Mouse (Mus musculus) spleen, adult 2 months (tissue): ENCODE data around the gene Ubc. TPM values are rescaled to one million over a fixed set of nuclear protein-coding genes. Genes with fewer than 3 reads are reported as not detected.
"Not testable (repeated sequence)": the region's sequence is repeated elsewhere in the genome, so short reads cannot be mapped to it uniquely, and the experiment has no call there.

ENCODE experiments used
- DNase-seq, 2 experiments: peaks; one replicate each; pipeline versions ENCODE4 v3.0.0 to v3.0.0-alpha.2; 2012 to 2021; ENCODE audit warnings: low spot score in 2 of 2, low read depth in 1 of 2
- H3K27ac ChIP-seq: fragments of 200-500 bp; 2 replicates; pipeline ENCODE4 v1.5.1; 2012; ENCODE audit warnings: low read length, inconsistent platforms; ENCODE audit not compliant: insufficient read depth
- H3K27me3 ChIP-seq: fragments of 200-500 bp; 2 replicates; pipeline ENCODE4 v1.6.1; 2012; ENCODE audit warnings: mild to moderate bottlenecking, moderate library complexity, low read length, inconsistent platforms; ENCODE audit not compliant: control insufficient read depth, insufficient read depth
- H3K36me3 ChIP-seq: fragments of 200-500 bp; 2 replicates; pipeline ENCODE4 v1.6.1; 2012; ENCODE audit warnings: mild to moderate bottlenecking, low read length, inconsistent platforms; ENCODE audit not compliant: control insufficient read depth, insufficient read depth
- H3K4me1 ChIP-seq: fragments of 200-500 bp; 2 replicates; pipeline ENCODE4 v1.6.1; 2011; ENCODE audit warnings: inconsistent platforms; ENCODE audit not compliant: control insufficient read depth, insufficient read depth, insufficient read length
- H3K4me3 ChIP-seq: fragments of 200-500 bp; 2 replicates; pipeline ENCODE4 v1.5.1; 2011; ENCODE audit warnings: mild to moderate bottlenecking, inconsistent platforms; ENCODE audit not compliant: insufficient read depth, insufficient read length; ENCODE audit errors: extremely low read depth
- CTCF ChIP-seq: fragments of 200-500 bp; IDR thresholded peaks from 2 replicates; pipeline ENCODE4 v1.5.1; 2011; ENCODE audit warnings: mild to moderate bottlenecking, inconsistent platforms; ENCODE audit not compliant: insufficient read depth, insufficient read length, insufficient replicate concordance; ENCODE audit errors: extremely low read depth
- POLR2A ChIP-seq: fragments of 200-500 bp; IDR thresholded peaks from 2 replicates; pipeline ENCODE4 v1.6.1; 2011; ENCODE audit warnings: low read depth, low read length, inconsistent platforms
- WGBS: fragments of 180-500 bp; shearing (Covaris S2); methylation state at CpG from one replicate; pipeline ENCODE4 v1.1.7; 2018; 5-methylcytosine and 5-hydroxymethylcytosine counted together
- polyA plus RNA-seq: library from polyadenylated mRNA; depleted of rRNA; stranded (reverse); fragments of >200 nt; gene quantifications from 2 replicates; pipeline ENCODE4 v1.2.3, GENCODE M21; 2012

Ubc gene
- polyA plus RNA-seq, 1 experiment: 316 TPM

DNA sequence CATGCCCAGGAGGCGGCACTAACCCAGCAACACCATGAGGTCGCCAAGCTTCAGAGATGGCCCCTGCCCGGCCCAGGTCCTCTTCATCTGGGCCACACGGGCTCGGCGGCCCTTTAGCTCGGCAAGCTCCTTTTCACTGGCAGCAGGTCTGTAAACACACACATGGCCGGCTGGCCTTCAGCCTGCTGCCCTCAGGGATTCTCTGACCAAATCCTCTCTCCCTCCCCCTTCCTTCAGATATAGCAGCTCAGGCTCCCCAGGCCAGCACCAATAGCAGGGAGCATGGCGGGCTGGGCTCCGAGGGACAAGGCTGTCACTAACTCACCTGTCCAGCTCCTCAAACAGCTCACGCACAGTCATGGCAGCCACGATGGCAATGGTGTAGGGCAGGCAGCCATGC is 28.6 kb upstream of the Ubc start:
- Histone ChIP-seq H3K36me3 (peaks cover 45% of the 10 kb centered on the region), H3K4me3 (no peak overlapping the region), H3K4me1 (peaks cover 7% of the 10 kb centered on the region), H3K27ac (peak overlapping the region; percentile 38; the same call in 1 of the 2 replicates), H3K27me3 (no peaks in the 10 kb centered on the region)
- no peak for DNase-seq
- WGBS: 85% methylated on average over 12 of the region's 12 CpGs
- TF ChIP-seq CTCF (no peak), POLR2A (no peak)

DNA sequence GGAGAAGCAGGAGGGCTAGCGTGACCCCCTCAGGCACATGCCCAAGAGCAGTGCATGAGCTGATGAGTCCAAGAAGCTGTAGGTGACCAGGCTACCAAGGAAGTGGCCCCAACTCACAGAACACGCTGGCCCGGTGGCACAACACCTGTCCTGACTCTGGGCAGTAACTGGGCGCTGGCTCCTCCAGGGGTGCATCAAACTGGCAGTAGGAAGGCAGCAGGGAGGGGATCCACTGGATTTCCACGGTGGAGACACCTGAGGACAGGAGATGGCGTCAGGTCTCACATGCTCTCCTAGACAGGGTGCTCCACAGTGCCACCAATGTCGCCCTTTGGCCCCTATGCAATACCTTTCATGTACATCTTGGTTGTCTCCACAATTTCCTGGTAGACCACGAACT is 26.2 kb upstream of the Ubc start:
- no peak for TF ChIP-seq CTCF
- no peak for TF ChIP-seq POLR2A
- no peak for DNase-seq

DNA sequence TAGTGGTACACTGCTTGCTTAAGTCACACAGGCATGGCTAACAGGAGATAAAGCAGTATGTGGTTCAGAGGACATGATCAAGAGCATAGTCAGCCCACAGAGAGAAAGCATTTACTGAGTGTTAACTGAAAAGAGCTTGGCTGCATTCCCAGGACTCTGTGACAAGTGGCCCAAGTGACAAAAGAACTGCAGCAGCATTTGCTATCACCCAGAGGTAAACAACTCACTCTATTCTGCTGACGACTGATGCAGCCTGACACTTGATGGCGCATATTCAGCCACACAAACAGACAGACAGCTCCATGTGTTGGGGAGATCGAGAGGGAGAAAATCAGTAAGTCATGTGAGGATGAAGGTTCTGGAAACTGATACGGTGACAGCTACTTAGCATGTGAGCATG is 23.8 kb upstream of the Ubc start:
- Histone ChIP-seq H3K36me3 (peaks cover 25% of the 10 kb centered on the region), H3K27ac (no peak overlapping the region), H3K4me1 (peaks cover 3% of the 10 kb centered on the region; the same call in 1 of the 2 replicates), H3K27me3 (no peaks in the 10 kb centered on the region), H3K4me3 (no peak overlapping the region)
- no peak for DNase-seq
- TF ChIP-seq CTCF (no peak), POLR2A (no peak)
- 87% methylated on average over 4 of the region's 4 CpGs for WGBS

More for the DNA sequence above, 26.2 kb upstream of the Ubc start:
- no peak overlapping the region for H3K27ac ChIP-seq
- H3K4me1 ChIP-seq: peaks cover 7% of the 10 kb centered on the region
- WGBS: 92% methylated on average over 8 of the region's 8 CpGs
- no peak overlapping the region for H3K4me3 ChIP-seq
- H3K36me3 ChIP-seq: peaks cover 32% of the 10 kb centered on the region
- no peaks in the 10 kb centered on the region for H3K27me3 ChIP-seq

DNA sequence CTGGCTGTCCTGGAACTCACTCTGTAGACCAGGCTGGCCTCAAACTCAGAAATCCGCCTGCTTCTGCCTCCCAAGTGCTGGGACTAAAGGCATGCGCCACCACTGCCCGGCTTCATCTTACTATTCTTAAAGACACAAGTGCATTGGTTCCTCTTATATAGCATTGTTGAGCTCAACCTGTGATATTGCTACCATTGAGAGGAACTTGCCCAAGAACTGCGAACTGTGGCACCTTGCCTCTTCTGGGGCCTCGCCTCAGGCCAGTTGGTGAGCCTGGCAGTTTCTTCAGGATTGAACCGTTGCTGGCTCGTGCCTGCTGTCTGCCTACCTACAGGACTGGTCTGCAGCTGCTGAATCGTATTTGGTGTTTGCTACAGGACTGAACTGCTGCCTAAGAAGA is 22.5 kb upstream of the Ubc start:
- 83% methylated on average over 8 of the region's 8 CpGs for WGBS
- H3K4me3 ChIP-seq, H3K27ac ChIP-seq: not testable (repeated sequence)

DNA sequence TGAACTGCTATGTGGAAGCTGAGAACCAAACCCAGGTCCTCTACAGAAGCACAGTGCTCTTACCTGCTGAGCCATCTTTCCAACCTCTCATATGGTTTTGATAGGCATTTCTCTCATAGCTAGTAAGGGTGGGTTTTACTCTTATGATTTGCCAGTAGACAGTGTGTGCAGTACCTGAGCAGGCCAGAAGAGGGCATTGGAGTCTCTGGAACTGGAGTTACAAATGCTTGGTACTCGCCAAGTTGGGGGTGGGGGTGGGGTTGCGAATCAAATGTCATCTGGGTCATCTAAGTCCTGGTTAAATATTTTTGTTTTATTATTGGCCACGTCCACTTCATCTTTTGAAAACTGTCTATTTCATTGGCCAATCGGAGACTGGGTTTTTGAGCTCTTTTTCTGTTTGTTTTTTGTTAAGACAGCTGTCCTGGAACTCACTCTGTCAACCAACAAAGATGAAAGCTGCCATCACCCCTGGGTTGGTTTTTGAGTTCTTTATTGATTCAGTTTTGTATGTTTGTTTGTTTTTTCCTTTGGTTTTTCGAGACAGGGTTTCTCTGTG is 22.0 kb upstream of the Ubc start:
- WGBS: 64% methylated on average over 5 of the region's 5 CpGs
- Histone ChIP-seq H3K27ac (no peak overlapping the region), H3K4me3 (no peak overlapping the region), H3K4me1 (peaks cover 2% of the 10 kb centered on the region; the same call in 1 of the 2 replicates), H3K27me3 (no peaks in the 10 kb centered on the region), H3K36me3 (peaks cover 16% of the 10 kb centered on the region)
- peak in 1 of 2 experiments; percentile 68 for DNase-seq
- TF ChIP-seq POLR2A: no peak
- TF ChIP-seq CTCF: peak; percentile 39; the same call in 1 of the 2 replicates

More for the DNA sequence above, 22.5 kb upstream of the Ubc start:
- H3K36me3 ChIP-seq: peaks cover 17% of the 10 kb centered on the region
- not testable (repeated sequence) for DNase-seq, H3K27me3 ChIP-seq, H3K4me1 ChIP-seq

DNA sequence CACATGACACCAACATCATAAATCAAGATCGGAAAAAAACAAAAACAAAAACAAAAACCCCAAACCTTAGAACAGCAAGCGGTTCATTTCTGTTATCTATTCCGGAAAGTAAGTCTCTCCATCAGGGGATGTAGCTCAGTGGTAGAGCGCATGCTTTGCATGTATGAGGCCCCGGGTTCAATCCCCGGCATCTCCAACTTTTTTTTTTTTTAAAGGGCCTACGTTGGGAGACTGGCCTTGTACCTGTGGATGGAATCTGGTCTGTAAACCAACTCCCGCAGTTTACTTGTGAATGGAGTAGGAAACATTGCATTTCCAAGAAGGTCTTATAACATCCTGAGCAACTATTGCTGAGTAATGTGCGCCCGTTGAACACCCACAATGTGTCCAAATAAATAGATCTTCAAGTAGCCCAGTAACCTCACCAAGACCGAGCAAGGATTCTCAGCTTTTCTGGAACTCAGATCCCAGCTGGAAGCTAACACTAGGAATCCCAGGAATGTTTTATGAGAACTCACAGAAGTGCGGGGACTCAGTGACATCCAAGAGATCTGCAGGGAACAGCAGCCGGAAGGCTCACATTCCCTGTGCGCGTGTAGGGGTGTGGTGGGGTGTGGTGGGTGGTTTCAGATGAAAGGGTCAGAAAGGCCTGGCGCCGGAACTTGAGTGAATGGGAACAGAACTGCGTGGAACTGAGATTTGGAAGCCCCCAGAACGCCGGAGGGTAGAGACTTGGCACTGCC is 19.5 kb upstream of the Ubc start:
- H3K4me1 ChIP-seq: peaks cover 8% of the 10 kb centered on the region; the same call in 1 of the 2 replicates
- H3K36me3 ChIP-seq: no peaks in the 10 kb centered on the region; the same call in 1 of the 2 replicates
- no peak overlapping the region for H3K4me3 ChIP-seq
- no peaks in the 10 kb centered on the region for H3K27me3 ChIP-seq
- no peak for DNase-seq
- WGBS: 62% methylated on average over 20 of the region's 20 CpGs
- TF ChIP-seq CTCF (no peak), POLR2A (no peak)
- no peak overlapping the region for H3K27ac ChIP-seq

DNA sequence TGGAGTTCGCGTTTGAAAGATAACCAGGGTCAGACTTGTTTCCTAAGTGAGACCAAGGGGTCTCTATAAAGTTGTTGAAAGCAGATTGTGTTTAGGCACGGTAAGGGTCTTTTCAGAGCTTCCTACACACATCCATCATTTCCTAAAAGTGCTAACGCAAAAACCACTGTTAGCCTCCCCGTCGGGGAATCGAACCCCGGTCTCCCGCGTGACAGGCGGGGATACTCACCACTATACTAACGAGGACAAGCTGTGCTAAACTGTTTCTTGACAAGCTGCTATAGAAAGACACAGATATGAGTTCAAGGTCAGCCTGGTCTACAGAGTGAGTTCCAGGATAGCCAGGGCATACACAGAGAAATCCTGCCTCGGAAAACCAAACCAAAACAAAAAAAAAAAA is 18.8 kb upstream of the Ubc start:
- H3K36me3 ChIP-seq: no peaks in the 10 kb centered on the region
- H3K27ac ChIP-seq: no peak overlapping the region
- WGBS: 4% methylated on average over 13 of the region's 13 CpGs
- peaks cover 8% of the 10 kb centered on the region; the same call in 1 of the 2 replicates for H3K4me1 ChIP-seq
- no peaks in the 10 kb centered on the region for H3K27me3 ChIP-seq
- no peak for TF ChIP-seq CTCF
- no peak for TF ChIP-seq POLR2A
- no peak overlapping the region for H3K4me3 ChIP-seq
- DNase-seq: peak in 1 of 2 experiments; percentile 64
